Mouse (Mus musculus) heart, postnatal 0 days (tissue): Measurements from ENCODE around the gene Cpa5. TPM values are rescaled to one million over a fixed set of nuclear protein-coding genes. Genes with fewer than 3 reads are reported as not detected.

Experiments
- ATAC-seq: fragments of 200-750 bp; cut with Nextera tagmentation; 2 replicates; pipeline ENCODE4 v1.8.0; 2017; ENCODE audit warnings: low read depth, moderate number of reproducible peaks, moderate library complexity; ENCODE audit not compliant: insufficient read depth
- DNase-seq: peaks from one replicate; pipeline ENCODE4 v3.0.0-alpha.2; 2016; ENCODE audit warnings: low spot score
- H3K27ac ChIP-seq: fragments of 300-500 bp; sonication (generic); 2 replicates; pipeline ENCODE4 v1.5.1; 2014; ENCODE audit warnings: low read depth, mild to moderate bottlenecking
- H3K27me3 ChIP-seq: fragments of 300-500 bp; sonication (generic); 2 replicates; pipeline ENCODE4 v1.6.1; 2014; ENCODE audit warnings: low read length, mixed read lengths; ENCODE audit not compliant: control insufficient read depth, insufficient read depth
- H3K36me3 ChIP-seq: fragments of 300-500 bp; sonication (generic); replicated peaks from 2 replicates; pipeline ENCODE4 v1.6.1; 2014; ENCODE audit warnings: low read length, mixed read lengths; ENCODE audit not compliant: control insufficient read depth, insufficient read depth
- H3K4me1 ChIP-seq: fragments of 300-500 bp; sonication (generic); 2 replicates; pipeline ENCODE4 v1.6.1; 2014; ENCODE audit warnings: antibody characterized with exemption; ENCODE audit not compliant: control insufficient read depth, insufficient read depth
- H3K4me2 ChIP-seq: fragments of 300-500 bp; sonication (generic); 2 replicates; pipeline ENCODE4 v1.6.1; 2014; ENCODE audit warnings: low read depth, mild to moderate bottlenecking, low read length, moderate library complexity
- H3K4me3 ChIP-seq: fragments of 300-500 bp; sonication (generic); 2 replicates; pipeline ENCODE4 v1.5.1; 2014; ENCODE audit warnings: low read depth, low read length
- H3K9ac ChIP-seq: fragments of 300-500 bp; sonication (generic); replicated peaks from 2 replicates; pipeline ENCODE4 v1.6.1; 2014; ENCODE audit warnings: low read depth, low read length, mixed read lengths
- H3K9me3 ChIP-seq: fragments of 300-500 bp; sonication (generic); replicated peaks from 2 replicates; pipeline ENCODE4 v1.6.1; 2016; ENCODE audit warnings: low read length; ENCODE audit not compliant: control insufficient read depth
- CTCF ChIP-seq: IDR thresholded peaks from 2 replicates; pipeline ENCODE4 v1.5.1; 2016; ENCODE audit warnings: antibody characterized with exemption, control low read depth, low read depth
- EP300 ChIP-seq: IDR thresholded peaks from 2 replicates; pipeline ENCODE4 v1.6.1; 2016; ENCODE audit warnings: antibody characterized with exemption, low read depth
- WGBS: fragments of 180-500 bp; shearing (Covaris S2); extraction: QIAGEN DNeasy Blood & Tissue Kit; methylation state at CpG from one replicate; pipeline ENCODE4 v1.1.7; 2014; 5-methylcytosine and 5-hydroxymethylcytosine counted together
- polyA plus RNA-seq: library from polyadenylated mRNA; unstranded; fragments of >200 nt; fragmentation: Nextera tagmentation; extraction: Ambion mirVana; gene quantifications from 2 replicates; pipeline ENCODE4 v1.2.1, GENCODE M21; 2015
- total RNA-seq: library from RNA; depleted of rRNA; stranded (reverse); fragments of >200 nt; gene quantifications from 2 replicates; pipeline ENCODE4 v1.2.3, GENCODE M21; 2014; ENCODE audit warnings: low replicate concordance

Gene Cpa5
- total and polyA plus RNA-seq, 2 experiments from 2014 or later: 0.46 to 0.67 TPM

DNA sequence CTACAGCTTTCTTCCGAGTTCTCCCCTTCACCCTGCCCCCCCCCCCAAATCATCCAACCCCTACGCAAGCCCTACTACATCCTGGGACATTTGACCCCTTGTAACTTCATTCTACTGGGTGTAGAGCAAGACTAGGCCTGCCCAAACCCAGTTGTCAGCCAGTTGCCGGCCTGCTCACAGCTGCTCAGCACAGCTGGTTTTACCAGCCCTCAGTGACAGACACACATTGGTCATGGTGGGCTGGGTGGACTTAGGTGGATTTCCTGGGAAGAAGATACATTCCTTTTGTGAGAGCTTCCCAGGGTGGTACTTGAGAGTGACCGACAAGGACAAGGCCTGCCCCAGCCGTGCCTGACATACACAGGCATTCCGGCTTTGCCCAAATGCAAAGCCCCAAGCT is 10.2 kb downstream of the Cpa5 start:
- Histone ChIP-seq H3K4me3 (no peak overlapping the region), H3K27ac (peak overlapping the region; percentile 76), H3K9ac (no peak overlapping the region), H3K4me1 (peaks cover 50% of the 10 kb centered on the region), H3K36me3 (no peaks in the 10 kb centered on the region), H3K27me3 (no peaks in the 10 kb centered on the region), H3K9me3 (no peaks in the 10 kb centered on the region), H3K4me2 (no peak overlapping the region)
- 66% methylated on average over 6 of the region's 6 CpGs for WGBS
- no peak for TF ChIP-seq CTCF
- no peak for TF ChIP-seq EP300
- ATAC-seq (no peak), DNase-seq (peak; percentile 55)

DNA sequence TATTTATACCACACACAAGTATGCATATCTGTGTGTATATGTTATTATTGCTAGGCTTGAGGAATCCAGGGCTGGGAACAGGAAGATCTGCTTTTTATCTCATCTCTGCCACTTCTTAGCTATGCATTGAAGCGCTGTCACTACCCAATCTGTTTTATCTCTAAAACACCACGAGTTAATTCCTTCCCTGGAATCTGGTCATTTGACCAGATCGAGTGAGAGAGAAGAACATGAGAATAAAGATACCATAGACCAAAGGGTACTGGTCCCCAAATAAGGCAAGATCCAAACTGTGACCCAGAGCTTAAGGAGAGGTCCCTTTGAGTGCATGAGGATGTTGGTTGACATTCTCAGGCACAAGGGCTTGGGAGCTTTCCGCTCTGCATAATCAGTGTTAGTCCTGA is 11.2 kb downstream of the Cpa5 start:
- TF ChIP-seq CTCF (no peak), EP300 (peak; percentile 86)
- Histone ChIP-seq H3K27ac (peak overlapping the region; percentile 76), H3K4me1 (peaks cover 42% of the 10 kb centered on the region), H3K27me3 (no peaks in the 10 kb centered on the region), H3K9ac (no peak overlapping the region), H3K36me3 (no peaks in the 10 kb centered on the region), H3K4me2 (no peak overlapping the region), H3K9me3 (no peaks in the 10 kb centered on the region), H3K4me3 (no peak overlapping the region)
- ATAC-seq (peak; percentile 73), DNase-seq (peak; percentile 72)
- WGBS: 11% methylated on average over 4 of the region's 4 CpGs

DNA sequence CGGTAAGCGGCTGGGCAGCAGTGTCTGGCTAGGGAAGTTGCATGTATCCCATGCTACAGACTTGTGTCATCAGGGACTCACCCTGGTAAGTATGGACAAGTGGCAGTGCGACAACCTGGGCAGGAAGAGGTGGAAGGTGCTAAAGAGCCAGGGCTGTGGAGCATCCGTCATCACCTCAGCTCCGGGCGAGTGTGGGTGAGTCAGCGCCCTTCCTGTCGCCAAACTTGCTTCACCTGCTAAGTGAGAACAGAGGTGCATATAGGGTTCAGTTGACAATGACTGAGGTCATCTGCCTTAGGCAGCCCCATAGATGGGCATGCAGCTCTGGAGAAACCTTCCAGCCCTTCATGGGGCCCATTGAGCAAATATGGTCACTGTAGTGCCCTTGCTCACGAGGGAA is 14.0 kb downstream of the Cpa5 start:
- Histone ChIP-seq H3K27me3 (no peaks in the 10 kb centered on the region), H3K9me3 (no peaks in the 10 kb centered on the region), H3K4me1 (peaks cover 28% of the 10 kb centered on the region), H3K4me3 (no peak overlapping the region), H3K27ac (no peak overlapping the region), H3K9ac (no peak overlapping the region), H3K4me2 (no peak overlapping the region), H3K36me3 (no peaks in the 10 kb centered on the region)
- 49% methylated on average over 9 of the region's 9 CpGs for WGBS
- TF ChIP-seq CTCF: no peak
- no peak; the same call in 1 of the 2 replicates for TF ChIP-seq EP300
- ATAC-seq (peak; percentile 47), DNase-seq (peak; percentile 39)

DNA sequence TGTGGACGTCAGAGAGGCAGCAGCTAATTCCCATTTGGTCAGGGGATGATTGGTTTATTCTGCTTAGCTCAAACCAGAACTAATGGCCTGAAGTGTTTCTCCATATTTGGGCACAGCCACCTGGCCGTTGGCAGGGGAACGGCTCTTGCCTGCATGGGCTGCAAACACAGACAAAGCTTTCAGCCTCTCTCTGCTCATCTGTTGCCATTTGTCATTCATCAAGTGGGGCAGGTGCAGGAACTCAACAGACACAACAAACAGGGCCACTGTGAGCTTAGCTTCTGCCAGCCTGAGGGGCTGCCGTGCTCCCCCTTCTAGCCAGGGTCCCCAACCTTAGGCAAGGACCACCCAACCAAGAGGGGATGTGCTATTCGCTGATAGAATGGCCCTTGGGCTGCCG is 17.3 kb downstream of the Cpa5 start:
- no peak overlapping the region for H3K9ac ChIP-seq
- H3K27me3 ChIP-seq: no peaks in the 10 kb centered on the region
- no peak for TF ChIP-seq EP300
- no peak for TF ChIP-seq CTCF
- H3K4me1 ChIP-seq: 0 out of 2 replicates have a peak, but pooled peaks cover 7% of the 10 kb centered on the region
- no peaks in the 10 kb centered on the region for H3K36me3 ChIP-seq
- WGBS: 67% methylated on average over 6 of the region's 6 CpGs
- DNase-seq: no peak
- H3K4me2 ChIP-seq: no peak overlapping the region
- no peak for ATAC-seq
- no peak overlapping the region for H3K4me3 ChIP-seq
- H3K9me3 ChIP-seq: no peaks in the 10 kb centered on the region
- H3K27ac ChIP-seq: no peak overlapping the region

DNA sequence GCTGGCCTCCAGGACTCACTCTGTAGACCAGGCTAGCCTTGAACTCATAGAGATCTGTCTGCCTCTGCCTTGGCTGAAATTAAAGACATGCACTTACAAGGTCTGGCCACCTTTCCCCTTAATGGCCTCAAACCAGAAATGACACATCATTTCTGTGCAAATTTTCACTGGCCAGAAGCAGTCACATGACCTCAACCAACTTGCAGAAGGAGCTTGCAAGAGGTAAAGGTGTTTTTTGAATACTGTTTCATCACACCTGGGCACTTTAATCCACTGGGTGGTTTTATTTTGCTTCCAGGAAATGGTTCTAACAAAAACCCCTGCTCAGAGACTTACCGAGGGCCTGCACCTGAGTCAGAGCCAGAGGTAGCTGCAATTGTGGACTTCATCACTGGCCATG is 19.2 kb downstream of the Cpa5 start:
- Histone ChIP-seq H3K9ac (no peak overlapping the region), H3K36me3 (no peaks in the 10 kb centered on the region), H3K27ac (no peak overlapping the region), H3K4me1 (0 out of 2 replicates have a peak, but pooled peaks cover 2% of the 10 kb centered on the region), H3K9me3 (no peaks in the 10 kb centered on the region), H3K4me2 (no peak overlapping the region), H3K27me3 (no peaks in the 10 kb centered on the region), H3K4me3 (no peak overlapping the region)
- ATAC-seq: no peak
- TF ChIP-seq CTCF (no peak), EP300 (no peak)
- DNase-seq: no peak
- WGBS: 81% methylated on average over 1 of the region's 1 CpGs

DNA sequence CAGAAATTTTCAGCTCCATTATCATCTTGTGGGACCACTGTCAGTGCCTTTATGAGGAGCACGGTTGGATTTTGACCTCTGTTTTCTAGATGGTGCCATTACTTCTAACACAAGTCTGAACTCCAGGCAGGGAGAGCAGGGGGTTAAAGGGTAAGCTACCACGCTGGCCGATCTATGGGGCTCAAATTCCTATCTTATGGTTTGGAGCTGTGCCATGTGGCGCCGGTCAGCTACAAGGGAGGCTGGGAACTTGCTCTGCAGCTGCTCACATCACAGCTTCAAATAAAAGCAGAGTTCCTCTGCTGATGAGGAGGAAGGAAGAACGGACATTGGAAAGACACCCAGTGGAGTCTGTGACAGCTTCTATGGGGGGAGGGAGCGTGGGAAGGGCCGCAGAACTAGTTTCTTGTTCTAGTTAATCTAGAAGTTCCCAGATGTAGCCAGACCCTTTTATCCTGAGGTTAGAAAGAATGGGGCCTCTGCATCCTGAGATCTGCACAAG is 24.6 kb downstream of the Cpa5 start:
- TF ChIP-seq CTCF (no peak), EP300 (no peak)
- H3K4me3 ChIP-seq: no peak overlapping the region
- no peaks in the 10 kb centered on the region for H3K36me3 ChIP-seq
- no peak overlapping the region for H3K4me2 ChIP-seq
- DNase-seq (no peak), ATAC-seq (no peak)
- 26% methylated on average over 8 of the region's 8 CpGs for WGBS
- H3K9ac ChIP-seq: no peak overlapping the region
- H3K27me3 ChIP-seq: no peaks in the 10 kb centered on the region
- 0 out of 2 replicates have a peak, but pooled peaks cover 10% of the 10 kb centered on the region for H3K4me1 ChIP-seq
- no peaks in the 10 kb centered on the region for H3K9me3 ChIP-seq
- no peak overlapping the region for H3K27ac ChIP-seq
